Mouse (Mus musculus) testis, adult 2 months (tissue): ENCODE data around the gene Relt. TPM values are rescaled to one million over a fixed set of nuclear protein-coding genes. Genes with fewer than 3 reads are reported as not detected.
A peak's percentile ranks its signal among the peaks of the same experiment; 100 is the strongest.

Experiments used
- H3K27ac ChIP-seq: fragments of 200-500 bp; 2 replicates; pipeline ENCODE4 v1.5.1; 2012; ENCODE audit warnings: low read depth, low read length; ENCODE audit not compliant: control insufficient read depth, insufficient read depth
- H3K27me3 ChIP-seq: fragments of 200-500 bp; 2 replicates; pipeline ENCODE4 v1.6.1; 2012; ENCODE audit warnings: mild to moderate bottlenecking, low read length, moderate library complexity; ENCODE audit not compliant: control insufficient read depth, insufficient read depth
- H3K36me3 ChIP-seq: fragments of 200-500 bp; 2 replicates; pipeline ENCODE4 v1.6.1; 2012; ENCODE audit warnings: mild to moderate bottlenecking, low read length; ENCODE audit not compliant: control insufficient read depth, insufficient read depth
- H3K4me1 ChIP-seq: fragments of 200-500 bp; 2 replicates; pipeline ENCODE4 v1.6.1; 2012; ENCODE audit warnings: low read length; ENCODE audit not compliant: control insufficient read depth, insufficient read depth
- H3K4me3 ChIP-seq: fragments of 200-500 bp; 2 replicates; pipeline ENCODE4 v1.5.1; 2012; ENCODE audit warnings: low read depth, mild to moderate bottlenecking, low read length, moderate library complexity, mixed read lengths; ENCODE audit not compliant: control insufficient read depth
- CTCF ChIP-seq: fragments of 200-500 bp; IDR thresholded peaks from 2 replicates; pipeline ENCODE4 v1.5.1; 2012; ENCODE audit warnings: low read depth, mild to moderate bottlenecking, inconsistent platforms, low read length, moderate library complexity; ENCODE audit not compliant: control insufficient read depth, insufficient read depth, insufficient replicate concordance
- POLR2A ChIP-seq: fragments of 200-500 bp; IDR thresholded peaks from 2 replicates; pipeline ENCODE4 v1.6.1; 2012; ENCODE audit warnings: low read depth, mild to moderate bottlenecking, inconsistent platforms, low read length, moderate library complexity; ENCODE audit not compliant: control insufficient read depth
- polyA plus RNA-seq: library from polyadenylated mRNA; depleted of rRNA; stranded (reverse); fragments of >200 nt; gene quantifications from 2 replicates; pipeline ENCODE4 v1.2.3, GENCODE M21; 2012

The Relt gene
- polyA plus RNA-seq, 1 experiment, result 3.1 TPM

DNA sequence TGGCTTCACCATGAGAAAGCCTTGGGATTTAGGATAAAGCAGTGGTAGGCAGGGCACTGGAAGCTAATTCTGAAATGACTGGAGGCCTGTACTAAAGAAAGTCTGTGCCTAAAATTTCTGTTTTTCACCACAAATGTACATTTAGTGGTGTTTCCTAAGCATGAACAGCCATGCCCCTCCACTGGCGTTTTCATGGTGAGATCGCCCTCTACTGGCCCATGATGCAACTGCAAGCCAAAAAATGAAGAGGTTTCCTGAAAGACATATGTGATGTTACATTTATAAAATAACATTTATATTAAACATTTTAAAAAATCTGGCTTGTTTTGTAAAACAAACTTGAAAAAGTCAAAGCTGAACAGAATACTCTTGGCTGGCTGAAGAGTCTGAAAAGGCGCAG, 23.3 kb upstream of the Relt start:
- Histone ChIP-seq H3K27ac (no peak overlapping the region), H3K4me1 (no peaks in the 10 kb centered on the region), H3K27me3 (no peaks in the 10 kb centered on the region), H3K36me3 (no peaks in the 10 kb centered on the region), H3K4me3 (no peak overlapping the region)
- TF ChIP-seq CTCF, result peak; percentile 81; the same call in 1 of the 2 replicates
- TF ChIP-seq POLR2A, result no peak

- Histone ChIP-seq H3K27me3 (no peaks in the 10 kb centered on the region), H3K36me3 (no peaks in the 10 kb centered on the region), H3K27ac (no peak overlapping the region), H3K4me3 (no peak overlapping the region), H3K4me1 (no peaks in the 10 kb centered on the region; the same call in 1 of the 2 replicates)
- no peak for TF ChIP-seq POLR2A
Observed at GRCm38 (mm10) chr7:100884460-100884859, 21.2 kb upstream of the Relt start.

DNA sequence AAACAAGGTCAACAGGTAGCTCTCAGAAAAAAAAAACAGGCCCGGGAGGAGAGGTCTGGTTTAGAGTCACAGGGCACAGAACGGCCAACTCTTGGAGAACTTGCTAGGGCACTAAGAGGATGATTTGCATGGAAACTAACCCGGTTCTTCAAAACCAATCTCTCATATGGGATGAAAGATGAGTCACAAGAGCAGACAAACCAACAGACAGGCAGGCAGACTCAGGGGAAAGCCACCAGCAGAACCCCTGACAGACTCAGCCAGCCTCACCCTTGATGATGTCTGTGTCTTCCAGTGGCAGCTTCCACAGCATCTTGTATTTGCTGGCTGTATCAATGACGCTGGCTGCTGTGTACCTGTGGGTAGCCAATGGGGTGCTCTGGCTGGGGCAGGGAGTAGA, 18.7 kb upstream of the Relt start:
- no peak for TF ChIP-seq POLR2A
- TF ChIP-seq CTCF, result no peak
- Histone ChIP-seq H3K36me3 (no peaks in the 10 kb centered on the region), H3K4me3 (no peak overlapping the region), H3K27me3 (no peaks in the 10 kb centered on the region), H3K4me1 (no peaks in the 10 kb centered on the region; the same call in 1 of the 2 replicates), H3K27ac (no peak overlapping the region)

DNA sequence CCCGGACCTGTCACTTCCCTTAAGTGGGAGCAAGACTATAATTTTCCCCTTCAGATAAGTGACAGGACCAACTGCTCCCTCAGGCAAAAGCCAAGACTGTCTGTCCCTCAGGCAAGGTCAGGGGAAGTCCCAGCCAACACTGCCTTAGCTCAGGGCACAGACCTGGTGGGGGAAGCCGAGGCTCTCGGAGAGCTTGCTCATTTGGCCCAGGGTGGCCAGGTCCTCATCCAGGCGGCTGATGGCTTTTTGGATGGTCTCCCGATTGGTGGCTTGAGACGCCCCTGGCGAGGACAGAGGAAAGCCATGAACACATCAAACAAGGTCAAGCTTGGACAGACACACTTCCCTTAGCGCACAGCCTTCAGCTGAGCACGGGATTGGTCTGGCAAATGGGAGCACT, 18.3 kb upstream of the Relt start:
- Histone ChIP-seq H3K4me1 (no peaks in the 10 kb centered on the region; the same call in 1 of the 2 replicates), H3K36me3 (no peaks in the 10 kb centered on the region), H3K4me3 (no peak overlapping the region), H3K27ac (no peak overlapping the region), H3K27me3 (no peaks in the 10 kb centered on the region)
- no peak for TF ChIP-seq CTCF
- TF ChIP-seq POLR2A, result no peak

GRCm38 (mm10) chr7:100879595-100879994, 16.3 kb upstream of the Relt start:
- Histone ChIP-seq H3K27ac (no peak overlapping the region), H3K4me3 (no peak overlapping the region), H3K36me3 (no peaks in the 10 kb centered on the region), H3K4me1 (no peaks in the 10 kb centered on the region; the same call in 1 of the 2 replicates), H3K27me3 (no peaks in the 10 kb centered on the region)
- TF ChIP-seq POLR2A (no peak), CTCF (peak; percentile 24; the same call in 1 of the 2 replicates)

DNA sequence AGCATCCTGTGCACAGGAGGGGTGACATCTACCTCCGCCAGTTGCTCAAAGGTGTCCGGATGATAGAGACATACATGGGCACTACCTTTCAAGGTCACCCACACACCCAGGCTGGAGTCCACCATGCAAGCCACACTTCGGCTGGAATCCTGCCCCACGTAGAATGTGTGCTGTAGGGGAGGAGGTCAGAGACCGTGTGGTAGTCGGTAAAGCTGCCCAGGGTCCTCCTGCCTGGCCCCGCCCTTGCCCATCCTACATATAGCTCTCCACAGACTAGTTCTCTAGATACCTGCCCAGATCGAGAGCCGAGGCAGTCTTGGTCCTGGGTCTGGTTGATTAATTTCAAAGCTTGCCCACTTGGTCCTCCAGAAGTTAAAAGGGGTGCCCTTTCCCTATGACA, 13.5 kb upstream of the Relt start:
- Histone ChIP-seq H3K4me1 (no peaks in the 10 kb centered on the region; the same call in 1 of the 2 replicates), H3K36me3 (no peaks in the 10 kb centered on the region), H3K27ac (no peak overlapping the region), H3K4me3 (no peak overlapping the region), H3K27me3 (no peaks in the 10 kb centered on the region)
- TF ChIP-seq POLR2A (no peak), CTCF (no peak)

- no peak overlapping the region for H3K4me3 ChIP-seq
- no peaks in the 10 kb centered on the region for H3K36me3 ChIP-seq
- H3K27ac ChIP-seq, result no peak overlapping the region
Observed at GRCm38 (mm10) chr7:100876293-100876692, 13.0 kb upstream of the Relt start.

GRCm38 (mm10) chr7:100875822-100876221, 12.6 kb upstream of the Relt start:
- no peak for TF ChIP-seq POLR2A
- Histone ChIP-seq H3K4me3 (no peak overlapping the region), H3K4me1 (no peaks in the 10 kb centered on the region; the same call in 1 of the 2 replicates), H3K27me3 (no peaks in the 10 kb centered on the region), H3K36me3 (no peaks in the 10 kb centered on the region), H3K27ac (no peak overlapping the region)

More at GRCm38 (mm10) chr7:100876293-100876692, 13.0 kb upstream of the Relt start:
- H3K4me1 ChIP-seq, result no peaks in the 10 kb centered on the region; the same call in 1 of the 2 replicates
- TF ChIP-seq POLR2A (no peak), CTCF (no peak)
- no peaks in the 10 kb centered on the region for H3K27me3 ChIP-seq
